Mouse (Mus musculus): ENCODE measurements at regions not wholly inside any gene's neighbourhood (a gene's known extent, or its start where the extent isn't known, plus 50 kb on each side); places are given as distances from the start of the nearest gene placed in this dataset.

- Histone ChIP-seq H3K9me3 (no peaks in the 10 kb centered on the region), H3K27me3 (no peaks in the 10 kb centered on the region), H3K4me3 (no peak overlapping the region), H3K4me1 (replicated peaks) (peaks cover 11% of the 10 kb centered on the region), H3K36me3 (no peaks in the 10 kb centered on the region), H3K4me2 (no peak overlapping the region), H3K9ac (no peak overlapping the region), H3K27ac (replicated peaks) (0 out of 2 replicates have a peak overlapping the region, but pooled peaks have one; percentile 13)
- peak; percentile 49; the same call in 1 of the 2 replicates for ATAC-seq (ENCODE audit: low FRiP score, low read depth)
- WGBS: 26% methylated on average over 19 of the region's 19 CpGs
These were observed 67.5 kb upstream of the Stx16 start for GRCm38 (mm10) chr2:174008350-174009218.

GRCm38 (mm10) chr2:174010038-174010437 is 66.1 kb upstream of the Stx16 start:
- ATAC-seq (ENCODE audit: low FRiP score, low read depth): no peak
- H3K4me3 ChIP-seq: no peak overlapping the region
- H3K4me2 ChIP-seq: no peak overlapping the region
- H3K4me1 ChIP-seq (replicated peaks): peaks cover 11% of the 10 kb centered on the region
- no peaks in the 10 kb centered on the region for H3K36me3 ChIP-seq
- H3K27ac ChIP-seq (replicated peaks): no peak overlapping the region
- H3K27me3 ChIP-seq: no peaks in the 10 kb centered on the region
- no peak overlapping the region for H3K9ac ChIP-seq
- 55% methylated on average over 3 of the region's 3 CpGs for WGBS
- H3K9me3 ChIP-seq: no peaks in the 10 kb centered on the region

GRCm38 (mm10) chr2:174011399-174011798 is 64.7 kb upstream of the Stx16 start:
- Histone ChIP-seq H3K36me3 (no peaks in the 10 kb centered on the region), H3K27me3 (no peaks in the 10 kb centered on the region), H3K27ac (replicated peaks) (no peak overlapping the region), H3K4me3 (no peak overlapping the region), H3K4me2 (no peak overlapping the region), H3K9ac (no peak overlapping the region), H3K9me3 (no peaks in the 10 kb centered on the region), H3K4me1 (replicated peaks) (peaks cover 11% of the 10 kb centered on the region)
- 54% methylated on average over 8 of the region's 8 CpGs for WGBS
- ATAC-seq (ENCODE audit: low FRiP score, low read depth): no peak

GRCm38 (mm10) chr2:174014361-174014760 is 61.7 kb upstream of the Stx16 start:
- Histone ChIP-seq H3K9ac (no peak overlapping the region), H3K4me3 (no peak overlapping the region), H3K4me1 (replicated peaks) (no peaks in the 10 kb centered on the region), H3K27me3 (no peaks in the 10 kb centered on the region), H3K27ac (replicated peaks) (no peak overlapping the region), H3K9me3 (no peaks in the 10 kb centered on the region), H3K36me3 (no peaks in the 10 kb centered on the region), H3K4me2 (no peak overlapping the region)
- ATAC-seq (ENCODE audit: low FRiP score, low read depth): no peak
- 74% methylated on average over 2 of the region's 2 CpGs for WGBS

GRCm38 (mm10) chr2:174015283-174015682 is 60.8 kb upstream of the Stx16 start:
- Histone ChIP-seq H3K36me3 (no peaks in the 10 kb centered on the region), H3K27ac (replicated peaks) (no peak overlapping the region), H3K4me1 (replicated peaks) (no peaks in the 10 kb centered on the region), H3K9ac (no peak overlapping the region), H3K4me3 (no peak overlapping the region), H3K4me2 (no peak overlapping the region), H3K9me3 (no peaks in the 10 kb centered on the region), H3K27me3 (no peaks in the 10 kb centered on the region)
- 43% methylated on average over 14 of the region's 14 CpGs for WGBS
- ATAC-seq (ENCODE audit: low FRiP score, low read depth): 0 out of 2 replicates have a peak, but pooled peaks have one; percentile 23

- Histone ChIP-seq H3K27me3 (no peaks in the 10 kb centered on the region), H3K36me3 (no peaks in the 10 kb centered on the region)
- WGBS: 93% methylated on average over 5 of the region's 5 CpGs
These were observed 60.0 kb upstream of the Stx16 start for GRCm38 (mm10) chr2:174016068-174016467.

GRCm38 (mm10) chr2:174017042-174017441 is 59.1 kb upstream of the Stx16 start:
- H3K27me3 ChIP-seq: no peaks in the 10 kb centered on the region
- H3K4me2 ChIP-seq: no peak overlapping the region
- H3K36me3 ChIP-seq: no peaks in the 10 kb centered on the region
- H3K4me3 ChIP-seq: no peak overlapping the region
- no peak for ATAC-seq (ENCODE audit: low FRiP score, low read depth)
- WGBS: 47% methylated on average over 6 of the region's 6 CpGs
- H3K4me1 ChIP-seq (replicated peaks): no peaks in the 10 kb centered on the region
- H3K9me3 ChIP-seq: no peaks in the 10 kb centered on the region
- H3K9ac ChIP-seq: no peak overlapping the region
- no peak overlapping the region for H3K27ac ChIP-seq (replicated peaks)

More at GRCm38 (mm10) chr2:174016068-174016467, 60.0 kb upstream of the Stx16 start:
- Histone ChIP-seq H3K27ac (replicated peaks) (no peak overlapping the region), H3K9me3 (no peaks in the 10 kb centered on the region), H3K9ac (no peak overlapping the region), H3K4me1 (replicated peaks) (no peaks in the 10 kb centered on the region), H3K4me2 (no peak overlapping the region), H3K4me3 (no peak overlapping the region)
- ATAC-seq (ENCODE audit: low FRiP score, low read depth): no peak

GRCm38 (mm10) chr2:174017596-174017995 is 58.5 kb upstream of the Stx16 start:
- H3K4me1 ChIP-seq (replicated peaks): no peaks in the 10 kb centered on the region
- H3K27ac ChIP-seq (replicated peaks): no peak overlapping the region
- no peak overlapping the region for H3K4me3 ChIP-seq
- no peaks in the 10 kb centered on the region for H3K36me3 ChIP-seq
- WGBS: 65% methylated on average over 3 of the region's 3 CpGs
- H3K4me2 ChIP-seq: no peak overlapping the region
- no peaks in the 10 kb centered on the region for H3K27me3 ChIP-seq
- H3K9me3 ChIP-seq: no peaks in the 10 kb centered on the region
- no peak overlapping the region for H3K9ac ChIP-seq
- no peak for ATAC-seq (ENCODE audit: low FRiP score, low read depth)

GRCm38 (mm10) chr2:174018002-174018401 is 58.1 kb upstream of the Stx16 start:
- 70% methylated on average over 7 of the region's 7 CpGs for WGBS
- H3K27ac ChIP-seq (replicated peaks): no peak overlapping the region
- no peak overlapping the region for H3K4me3 ChIP-seq
- no peaks in the 10 kb centered on the region for H3K4me1 ChIP-seq (replicated peaks)
- no peak overlapping the region for H3K9ac ChIP-seq
- no peaks in the 10 kb centered on the region for H3K27me3 ChIP-seq
- H3K36me3 ChIP-seq: no peaks in the 10 kb centered on the region
- H3K9me3 ChIP-seq: no peaks in the 10 kb centered on the region
- no peak overlapping the region for H3K4me2 ChIP-seq
- ATAC-seq (ENCODE audit: low FRiP score, low read depth): no peak

- H3K4me3 ChIP-seq: no peak overlapping the region
- H3K9me3 ChIP-seq: no peaks in the 10 kb centered on the region
- ATAC-seq (ENCODE audit: low FRiP score, low read depth): no peak
- no peak overlapping the region for H3K4me2 ChIP-seq
- no peaks in the 10 kb centered on the region for H3K36me3 ChIP-seq
- 99% methylated on average over 4 of the region's 4 CpGs for WGBS
- no peak overlapping the region for H3K27ac ChIP-seq (replicated peaks)
- H3K27me3 ChIP-seq: no peaks in the 10 kb centered on the region
- H3K4me1 ChIP-seq (replicated peaks): no peaks in the 10 kb centered on the region
- no peak overlapping the region for H3K9ac ChIP-seq
These were observed 57.1 kb upstream of the Stx16 start for GRCm38 (mm10) chr2:174018986-174019385.

GRCm38 (mm10) chr2:174019970-174020369 is 56.1 kb upstream of the Stx16 start:
- Histone ChIP-seq H3K4me2 (no peak overlapping the region), H3K9me3 (no peaks in the 10 kb centered on the region), H3K27ac (replicated peaks) (no peak overlapping the region), H3K27me3 (no peaks in the 10 kb centered on the region), H3K4me3 (no peak overlapping the region), H3K9ac (no peak overlapping the region), H3K36me3 (no peaks in the 10 kb centered on the region), H3K4me1 (replicated peaks) (no peaks in the 10 kb centered on the region)
- 86% methylated on average over 4 of the region's 4 CpGs for WGBS
- no peak for ATAC-seq (ENCODE audit: low FRiP score, low read depth)

- Histone ChIP-seq H3K9me3 (no peaks in the 10 kb centered on the region), H3K36me3 (no peaks in the 10 kb centered on the region), H3K27ac (replicated peaks) (no peak overlapping the region), H3K27me3 (no peaks in the 10 kb centered on the region), H3K9ac (no peak overlapping the region), H3K4me2 (no peak overlapping the region), H3K4me3 (no peak overlapping the region), H3K4me1 (replicated peaks) (no peaks in the 10 kb centered on the region)
- no peak for ATAC-seq (ENCODE audit: low FRiP score, low read depth)
- 74% methylated on average over 7 of the region's 7 CpGs for WGBS
These were observed 55.7 kb upstream of the Stx16 start for GRCm38 (mm10) chr2:174020447-174020846.

Measured in hindbrain, embryonic 15.5 days (tissue).